Mouse (Mus musculus) limb, embryonic 11.5 days (tissue): ENCODE data around the gene Olfr31. TPM values are rescaled to one million over a fixed set of nuclear protein-coding genes. Genes with fewer than 3 reads are reported as not detected.

Experiments
- ATAC-seq: fragments of 200-750 bp; cut with Nextera tagmentation; 2 replicates; pipeline ENCODE4 v1.8.0; 2017; ENCODE audit warnings: low read depth; ENCODE audit not compliant: insufficient number of reproducible peaks, low FRiP score, low TSS enrichment
- DNase-seq: peaks from one replicate; pipeline ENCODE4 v3.0.0-alpha.2; 2015; ENCODE audit warnings: low spot score
- H3K27ac ChIP-seq: fragments of 300-500 bp; sonication (generic); replicated peaks from 2 replicates; pipeline ENCODE4 v1.5.1; 2014; ENCODE audit warnings: low read depth, mild to moderate bottlenecking, low read length
- H3K27me3 ChIP-seq: fragments of 300-500 bp; sonication (generic); 2 replicates; pipeline ENCODE4 v1.6.1; 2014; ENCODE audit warnings: mild to moderate bottlenecking, low read length, mixed read lengths; ENCODE audit not compliant: control insufficient read depth, insufficient read depth
- H3K36me3 ChIP-seq: fragments of 300-500 bp; sonication (generic); 2 replicates; pipeline ENCODE4 v1.6.1; 2014; ENCODE audit warnings: mild to moderate bottlenecking, low read length, moderate library complexity, mixed read lengths; ENCODE audit not compliant: control insufficient read depth, insufficient read depth
- H3K4me1 ChIP-seq: fragments of 300-500 bp; sonication (generic); 2 replicates; pipeline ENCODE4 v1.6.1; 2014; ENCODE audit warnings: low read length, mixed read lengths; ENCODE audit not compliant: control insufficient read depth, insufficient read depth
- H3K4me2 ChIP-seq: fragments of 300-500 bp; sonication (generic); 2 replicates; pipeline ENCODE4 v1.6.1; 2014; ENCODE audit warnings: low read depth, mild to moderate bottlenecking, moderate library complexity; ENCODE audit not compliant: severe bottlenecking
- H3K4me3 ChIP-seq: fragments of 300-500 bp; sonication (generic); 2 replicates; pipeline ENCODE4 v1.5.1; 2014; ENCODE audit warnings: low read depth, low read length
- H3K9ac ChIP-seq: fragments of 300-500 bp; sonication (generic); 2 replicates; pipeline ENCODE4 v1.6.1; 2014; ENCODE audit warnings: mild to moderate bottlenecking, low read length
- H3K9me3 ChIP-seq: fragments of 300-500 bp; sonication (generic); 2 replicates; pipeline ENCODE4 v1.6.1; 2016; ENCODE audit warnings: low read length; ENCODE audit not compliant: control insufficient read depth
- WGBS: fragments of 180-500 bp; shearing (Covaris S2); extraction: QIAGEN DNeasy Blood & Tissue Kit; methylation state at CpG from one replicate; pipeline ENCODE4 v1.1.7; 2014; 5-methylcytosine and 5-hydroxymethylcytosine counted together
- polyA plus RNA-seq: library from polyadenylated mRNA; unstranded; fragments of >200 nt; fragmentation: Nextera tagmentation; extraction: Ambion mirVana; gene quantifications from 2 replicates; pipeline ENCODE4 v1.2.1, GENCODE M21; 2014

Gene Olfr31
- not detected in 2 replicates for polyA plus RNA-seq

DNA sequence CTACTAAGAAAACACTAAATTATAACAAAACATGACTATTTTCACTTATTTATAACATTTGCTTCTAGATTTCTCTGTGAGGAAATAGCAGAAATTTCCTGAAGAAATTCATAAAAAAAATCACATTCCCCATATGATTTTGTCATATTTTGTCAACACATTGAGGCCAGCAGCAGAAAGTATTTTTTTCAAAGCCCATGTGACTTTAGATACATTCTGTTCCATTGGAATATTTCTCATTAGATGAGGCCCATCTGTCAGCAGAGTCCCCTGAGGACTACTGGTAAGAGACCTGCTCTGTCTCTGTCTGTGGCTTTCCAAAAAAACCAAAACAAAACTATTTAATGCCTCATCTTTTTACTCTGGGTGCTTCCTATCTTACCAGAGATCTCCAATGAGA, at the start of gene Olfr31:
Olfr31 (plus strand) TSS at position 301 of the 400 bp plus-strand sequence.
- ATAC-seq (no peak), DNase-seq (no peak)
- no peaks in the 10 kb centered on the region for H3K36me3 ChIP-seq

DNA sequence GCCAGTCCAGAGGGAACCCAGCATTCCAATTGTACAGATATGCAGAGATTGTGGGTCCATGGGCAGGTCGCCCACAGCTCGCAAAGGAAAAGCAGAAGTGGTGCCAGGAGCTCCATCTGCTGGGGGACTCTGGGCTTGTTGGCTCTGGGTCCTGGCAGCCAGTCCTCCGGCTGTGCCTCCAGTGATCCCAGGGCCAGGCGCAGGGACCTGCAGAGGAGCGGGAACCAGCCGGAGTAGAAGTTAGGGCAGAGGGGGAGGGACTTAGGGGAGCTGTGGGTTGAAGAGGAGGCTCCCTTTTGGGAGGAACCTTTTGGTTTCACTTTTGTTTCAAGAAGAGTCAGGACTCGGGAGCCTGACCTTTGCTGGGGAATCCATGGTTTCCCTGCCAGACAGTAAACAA, 28.2 kb upstream of the Olfr31 start:
- Histone ChIP-seq H3K27me3 (no peaks in the 10 kb centered on the region), H3K36me3 (no peaks in the 10 kb centered on the region), H3K4me3 (no peak overlapping the region), H3K9me3 (no peaks in the 10 kb centered on the region), H3K27ac (no peak overlapping the region), H3K9ac (no peak overlapping the region), H3K4me1 (no peaks in the 10 kb centered on the region), H3K4me2 (no peak overlapping the region)
- no peak for DNase-seq
- ATAC-seq = no peak
- WGBS = 67% methylated on average over 7 of the region's 7 CpGs

More for the DNA sequence above, at the start of gene Olfr31:
- Histone ChIP-seq H3K4me2 (no peak within 1 kb of the TSS), H3K27ac (no peak within 1 kb of the TSS), H3K4me3 (no peak within 1 kb of the TSS), H3K9me3 (no peaks in the 10 kb centered on the region), H3K4me1 (no peaks in the 10 kb centered on the region), H3K9ac (no peak within 1 kb of the TSS), H3K27me3 (no peaks in the 10 kb centered on the region)

DNA sequence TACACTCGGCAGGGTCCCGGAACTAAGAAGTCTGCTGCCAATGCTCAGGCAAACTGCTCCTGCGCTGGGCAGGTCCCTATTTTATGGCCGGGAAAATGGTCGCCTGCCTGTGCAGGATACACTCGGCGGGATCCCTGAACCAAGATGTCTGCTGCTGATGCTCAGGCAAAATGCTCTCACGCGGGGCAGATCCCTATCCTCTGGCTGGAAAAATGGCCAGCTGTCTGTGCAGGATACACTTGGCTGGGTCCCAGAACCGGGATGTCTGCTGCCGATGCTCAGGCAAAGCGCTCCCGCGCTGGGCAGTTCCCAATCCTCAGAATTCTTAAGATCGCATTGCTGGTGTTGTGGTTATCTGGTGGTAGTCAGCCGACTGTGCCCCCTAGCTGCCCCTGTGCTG, 13.7 kb upstream of the Olfr31 start:
- DNase-seq = peak; percentile 20
- Histone ChIP-seq H3K4me2 (no peak overlapping the region), H3K4me1 (no peaks in the 10 kb centered on the region), H3K27me3 (no peaks in the 10 kb centered on the region), H3K4me3 (no peak overlapping the region), H3K36me3 (no peaks in the 10 kb centered on the region), H3K9me3 (no peaks in the 10 kb centered on the region), H3K27ac (no peak overlapping the region), H3K9ac (no peak overlapping the region)
- no peak for ATAC-seq
- 61% methylated on average over 16 of the region's 16 CpGs for WGBS

DNA sequence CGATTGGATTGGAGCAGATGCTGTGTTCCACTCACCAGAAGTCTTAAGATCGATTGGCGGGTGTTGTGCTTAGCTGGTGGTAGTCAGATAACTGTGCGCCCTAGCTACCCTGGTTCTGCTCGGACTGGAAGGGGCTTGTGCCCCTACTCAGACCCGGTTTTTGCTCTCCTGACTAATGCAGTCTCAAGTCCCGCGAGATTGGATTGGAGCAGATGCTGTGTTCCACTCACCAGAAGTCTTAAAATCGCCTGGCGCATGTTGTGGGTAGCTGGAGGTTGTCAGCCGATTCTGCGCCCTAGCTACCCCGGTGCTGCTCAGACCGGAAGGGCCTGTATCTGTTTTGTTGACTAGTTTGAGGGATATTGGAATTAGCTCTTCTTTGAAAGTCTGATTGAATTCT, 13.2 kb upstream of the Olfr31 start:
- H3K4me2 ChIP-seq = no peak overlapping the region
- no peaks in the 10 kb centered on the region for H3K4me1 ChIP-seq
- H3K9me3 ChIP-seq = no peaks in the 10 kb centered on the region
- ATAC-seq (no peak), DNase-seq (no peak)
- H3K27ac ChIP-seq = no peak overlapping the region
- H3K4me3 ChIP-seq = no peak overlapping the region
- no peak overlapping the region for H3K9ac ChIP-seq
- no peaks in the 10 kb centered on the region for H3K27me3 ChIP-seq
- no peaks in the 10 kb centered on the region for H3K36me3 ChIP-seq
- 60% methylated on average over 14 of the region's 14 CpGs for WGBS

DNA sequence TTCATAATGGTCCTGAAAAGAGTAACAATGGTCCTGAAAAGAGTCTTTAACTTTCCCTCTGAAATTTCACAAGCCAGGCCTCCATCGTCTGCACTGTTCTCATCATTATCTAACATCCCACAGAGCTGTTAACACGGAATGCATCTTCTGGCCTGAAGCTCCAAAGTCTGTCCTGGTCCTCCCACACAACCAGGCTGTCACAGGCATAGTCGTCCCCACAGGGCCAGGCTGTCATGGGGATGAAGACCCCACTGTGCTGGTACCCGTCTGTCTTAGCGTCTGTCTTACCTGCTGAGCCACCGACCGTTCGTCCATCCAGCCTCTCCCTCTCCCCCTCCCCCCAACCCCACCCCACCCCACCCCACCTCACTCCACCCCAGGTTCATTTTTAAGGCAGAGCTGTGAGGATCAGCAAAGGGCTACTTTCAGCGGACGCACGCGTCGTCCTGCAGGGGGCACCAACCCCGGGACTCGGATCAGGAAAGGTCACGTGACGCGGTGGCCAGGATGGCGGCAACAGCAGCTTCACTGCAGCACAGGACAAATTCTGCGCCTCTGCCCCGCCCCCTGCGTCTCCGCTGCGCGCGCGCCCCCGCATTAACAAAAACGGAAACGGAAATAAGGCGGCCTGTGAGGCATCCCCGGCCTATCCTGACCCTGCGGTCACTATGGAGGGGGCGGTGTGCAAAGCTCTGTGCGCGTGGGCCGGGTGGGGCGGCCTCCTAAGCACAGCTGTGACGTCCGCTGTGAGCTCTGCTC, 22.7 kb downstream of the Olfr31 start:
- Histone ChIP-seq H3K4me1 (no peaks in the 10 kb centered on the region), H3K9ac (peak overlapping the region; percentile 63; the same call in 1 of the 2 replicates), H3K4me2 (peak overlapping the region; percentile 54), H3K9me3 (peaks cover 27% of the 10 kb centered on the region), H3K27me3 (no peaks in the 10 kb centered on the region), H3K27ac (no peak overlapping the region), H3K4me3 (peak overlapping the region; percentile 63), H3K36me3 (peaks cover 3% of the 10 kb centered on the region; the same call in 1 of the 2 replicates)
- DNase-seq = peak; percentile 95
- WGBS = 8% methylated on average over 34 of the region's 40 CpGs
- peak; percentile 87 for ATAC-seq

DNA sequence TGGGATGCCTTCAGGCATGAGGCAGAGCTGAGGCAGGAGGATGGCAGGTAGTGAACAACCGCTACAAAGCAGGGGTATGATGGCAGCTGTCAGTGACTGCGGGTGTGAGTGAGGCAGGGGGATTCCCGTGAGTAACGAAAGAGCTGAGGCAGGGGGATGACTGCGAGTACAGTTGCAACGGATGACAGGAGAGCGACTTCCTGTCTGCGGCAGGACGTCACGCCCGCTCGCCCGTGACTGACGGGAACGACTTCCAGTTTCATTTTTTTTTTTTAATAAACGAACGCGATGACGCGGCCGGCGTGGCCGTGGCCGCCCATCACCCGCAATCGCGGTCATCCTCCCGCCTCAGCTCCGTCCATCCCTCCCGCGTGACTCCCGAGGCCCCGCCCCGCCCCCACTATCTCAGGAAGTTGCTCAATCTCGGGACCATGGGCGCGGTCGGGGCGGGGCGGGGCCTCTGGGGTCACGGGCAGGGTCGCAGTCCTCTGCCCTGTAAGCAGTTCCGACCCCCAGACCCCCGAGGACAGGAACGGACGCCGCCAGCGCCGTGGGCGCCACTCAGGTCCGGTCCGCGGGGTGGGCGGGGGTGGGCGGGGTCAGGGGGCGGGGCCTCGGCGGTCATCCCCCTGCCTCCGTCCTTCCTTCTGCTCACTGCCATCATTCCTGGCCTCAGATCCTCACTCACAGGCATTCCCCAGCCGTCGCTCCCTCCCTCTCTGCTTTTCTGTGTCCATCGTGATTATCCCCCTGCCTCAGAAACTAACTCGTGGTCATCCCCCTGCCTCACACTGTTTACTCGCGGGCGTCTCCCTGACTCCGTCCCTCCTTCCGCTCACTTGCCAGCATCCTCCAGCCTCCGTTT, 23.6 kb downstream of the Olfr31 start, which contains the start of gene Il3ra:
Il3ra (plus strand) TSS at position 328 of the 865 bp plus-strand sequence.
- Histone ChIP-seq H3K4me3 (peak within 1 kb of the TSS; percentile 63), H3K27ac (no peak within 1 kb of the TSS), H3K4me1 (no peaks in the 10 kb centered on the region), H3K4me2 (peak within 1 kb of the TSS; percentile 54), H3K9me3 (peaks cover 35% of the 10 kb centered on the region), H3K9ac (peak within 1 kb of the TSS; percentile 63), H3K27me3 (no peaks in the 10 kb centered on the region), H3K36me3 (peaks cover 6% of the 10 kb centered on the region; the same call in 1 of the 2 replicates)
- DNase-seq = peak; percentile 81
- WGBS = 2% methylated on average over 44 of the region's 69 CpGs
- peak; percentile 22 for ATAC-seq

DNA sequence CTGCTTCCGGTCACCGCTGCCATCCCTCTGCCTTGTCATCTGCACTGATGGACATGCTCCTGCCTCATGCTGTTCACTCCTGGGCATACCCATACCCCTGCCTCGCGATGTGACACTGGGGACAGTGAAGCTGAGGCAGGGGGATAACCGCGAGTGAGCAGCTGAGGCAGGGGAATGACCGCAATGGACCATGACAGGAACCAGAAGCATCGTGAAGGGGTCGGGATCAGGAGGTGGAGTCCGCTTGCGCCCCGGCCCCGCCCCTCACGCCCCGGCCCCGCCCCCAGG, 24.1 kb downstream of the Olfr31 start:
- H3K27me3 ChIP-seq = no peaks in the 10 kb centered on the region
- ATAC-seq = peak; percentile 23; the same call in 1 of the 2 replicates

DNA sequence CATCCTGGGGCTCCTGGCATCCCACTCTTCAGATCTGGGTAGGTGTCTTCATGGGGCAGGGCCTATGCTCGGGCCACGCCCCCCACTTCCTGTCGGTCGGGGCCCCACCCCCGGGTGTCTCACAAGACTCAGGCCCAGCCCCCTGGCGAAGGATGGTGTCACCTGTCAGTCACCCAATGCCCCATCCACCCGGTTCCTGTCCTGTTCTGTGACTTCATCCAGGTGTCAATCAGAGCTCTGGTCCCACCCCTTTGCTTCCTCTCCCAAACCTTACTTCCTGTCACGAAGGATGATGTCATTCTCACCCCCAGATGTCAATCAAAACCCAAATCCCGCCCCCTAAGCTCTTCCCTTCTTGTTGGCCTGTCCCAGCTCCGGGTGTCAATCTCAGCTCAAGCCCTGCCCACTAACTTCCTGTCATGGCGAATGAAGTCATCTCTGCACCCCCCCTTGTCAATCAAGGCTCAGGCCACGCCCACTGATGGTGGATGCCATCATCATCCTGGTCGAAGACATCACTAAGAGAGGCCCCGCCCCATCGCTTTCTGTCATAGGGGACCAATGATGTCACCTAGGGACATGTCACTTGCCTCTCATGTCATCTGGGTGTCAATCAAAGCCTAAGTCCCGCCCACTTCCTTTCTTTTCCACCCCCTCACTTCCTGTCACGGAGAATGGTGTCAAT, 24.7 kb downstream of the Olfr31 start:
- Histone ChIP-seq H3K27me3 (no peaks in the 10 kb centered on the region), H3K36me3 (peaks cover 6% of the 10 kb centered on the region; the same call in 1 of the 2 replicates), H3K4me3 (peak overlapping the region; percentile 63; the same call in 1 of the 2 replicates), H3K9ac (no peak overlapping the region), H3K4me1 (no peaks in the 10 kb centered on the region), H3K27ac (no peak overlapping the region), H3K9me3 (peaks cover 41% of the 10 kb centered on the region), H3K4me2 (peak overlapping the region; percentile 54)
- ATAC-seq (peak; percentile 5; the same call in 1 of the 2 replicates), DNase-seq (peak; percentile 33)
- WGBS = 82% methylated on average over 17 of the region's 17 CpGs

More for the DNA sequence above, 24.1 kb downstream of the Olfr31 start:
- Histone ChIP-seq H3K36me3 (peaks cover 6% of the 10 kb centered on the region; the same call in 1 of the 2 replicates), H3K9ac (peak overlapping the region; percentile 63; the same call in 1 of the 2 replicates), H3K4me1 (no peaks in the 10 kb centered on the region), H3K27ac (no peak overlapping the region), H3K4me3 (peak overlapping the region; percentile 63), H3K9me3 (peaks cover 40% of the 10 kb centered on the region), H3K4me2 (peak overlapping the region; percentile 54)
- WGBS = 20% methylated on average over 16 of the region's 16 CpGs
- no peak for DNase-seq
